Mouse (Mus musculus): ENCODE measurements around the gene Mark3. TPM values are rescaled to one million over a fixed set of nuclear protein-coding genes. Genes with fewer than 3 reads are reported as not detected.
A peak's percentile ranks its signal among the peaks of the same experiment; 100 is the strongest.

The Mark3 gene
- polyA plus RNA-seq, 2 experiments, result 18.0 to 24.6 TPM

DNA sequence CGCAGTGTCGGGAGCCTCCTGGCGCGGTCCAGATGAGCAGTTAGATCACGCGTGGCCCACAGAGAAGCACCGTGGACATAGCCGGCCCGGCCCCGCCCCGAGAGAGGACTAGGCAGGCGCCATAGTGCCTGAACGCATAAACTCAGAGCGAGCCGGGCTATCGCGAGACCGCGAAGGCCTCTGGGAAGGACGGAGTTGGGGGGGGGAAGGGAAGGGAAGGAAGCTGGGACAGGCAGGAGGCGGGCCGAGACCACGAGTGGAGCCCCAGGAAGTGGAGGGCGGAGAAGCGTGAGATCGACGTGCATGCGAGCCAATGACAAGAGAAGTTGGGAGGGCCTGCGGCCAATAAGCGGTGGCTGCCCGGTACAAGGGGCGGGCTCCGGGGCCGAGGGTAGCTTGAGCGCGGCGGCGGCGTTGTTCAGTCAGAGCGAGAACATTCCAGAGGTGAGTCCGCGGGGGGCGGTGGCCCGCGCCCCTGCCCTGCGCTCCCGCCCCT, 36.5 kb upstream of the Mark3 start, which contains the start of gene Eif5:
Eif5 (plus strand) TSS at position 221 of the 496 bp plus-strand sequence.
- DNase-seq (ENCODE audit: low read depth in 3 of 3, low spot score in 3 of 3), result peak; percentile 99
- under 1% methylated on average over 45 of the region's 47 CpGs for WGBS (ENCODE audit: insufficient replicate concordance)
- ATAC-seq (ENCODE audit: insufficient read depth), result peak; percentile 93
- Histone ChIP-seq H3K9ac (replicated peaks) (peak within 1 kb of the TSS; percentile 97), H3K4me3 (ENCODE audit: insufficient read depth in 1 of 2, low read depth in 2 of 2, low read length in 2 of 2) (peak within 1 kb of the TSS; percentile 99), H3K27ac (peak within 1 kb of the TSS; percentile 90), H3K9me3 (ENCODE audit: control insufficient read depth, low read length) (no peaks in the 10 kb centered on the region), H3K27me3 (ENCODE audit: control insufficient read depth, insufficient read depth, low read length) (peaks cover 7% of the 10 kb centered on the region), H3K4me1 (replicated peaks; ENCODE audit: control insufficient read depth in 2 of 2, insufficient read depth in 2 of 2, low read length in 1 of 2) (peaks cover 32 to 42% of the 10 kb centered on the region in 2 experiments), H3K36me3 (replicated peaks; ENCODE audit: control insufficient read depth, insufficient read depth, low read depth) (peaks cover 41% of the 10 kb centered on the region), H3K4me2 (ENCODE audit: low read depth) (peak within 1 kb of the TSS; percentile 86)
- no peak; the same call in 1 of the 2 replicates for TF ChIP-seq CTCF (IDR thresholded peaks at IDR 0.05; ENCODE audit: low read depth)
- TF ChIP-seq EP300 (IDR thresholded peaks at IDR 0.05; ENCODE audit: low read depth), result peak; percentile 91

DNA sequence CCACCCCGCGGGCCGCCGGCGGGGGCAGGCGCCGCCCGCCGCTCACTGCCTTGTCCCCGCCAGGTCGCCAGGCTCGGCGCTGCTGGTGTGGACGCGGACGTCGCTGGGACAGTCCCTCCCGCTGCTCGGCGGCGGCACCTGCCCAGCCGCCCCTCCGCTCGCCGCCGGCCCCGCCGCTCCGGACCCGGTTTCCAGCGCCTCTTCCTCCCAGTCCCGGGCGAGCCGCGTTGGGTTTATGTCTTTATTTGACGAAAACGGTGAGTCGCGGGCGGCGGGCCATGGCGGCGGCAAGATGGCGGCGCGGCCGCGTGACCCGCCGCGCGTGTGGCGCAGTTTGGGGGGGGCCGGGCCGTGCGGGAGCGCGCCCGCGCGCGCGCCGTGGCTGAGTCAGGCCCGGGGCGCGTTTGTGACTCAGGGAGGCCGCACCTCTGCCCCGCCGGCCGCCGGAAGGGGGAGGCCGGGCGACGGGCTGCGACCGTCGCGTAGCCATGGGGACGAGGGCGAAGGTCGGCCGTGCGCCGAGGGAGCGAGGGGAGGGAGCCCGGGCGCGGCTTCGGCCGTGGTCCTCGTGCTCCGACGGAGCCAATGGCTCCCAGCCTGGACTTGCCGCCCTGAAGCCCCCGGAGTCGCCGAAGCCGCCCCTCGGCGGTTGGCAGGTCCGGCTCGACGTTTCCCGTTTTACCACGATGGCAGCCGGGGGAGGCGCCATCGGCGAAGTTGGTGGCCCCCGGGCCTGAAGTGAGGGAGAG, 35.9 kb upstream of the Mark3 start:
- Histone ChIP-seq H3K27ac (peak overlapping the region; percentile 89), H3K4me3 (ENCODE audit: insufficient read depth in 1 of 2, low read depth in 2 of 2, low read length in 2 of 2) (peak overlapping the region; percentile 99), H3K4me1 (replicated peaks; ENCODE audit: control insufficient read depth in 2 of 2, insufficient read depth in 2 of 2, low read length in 1 of 2) (peaks cover 32 to 42% of the 10 kb centered on the region in 2 experiments), H3K4me2 (ENCODE audit: low read depth) (peak overlapping the region; percentile 86), H3K9ac (replicated peaks) (peak overlapping the region; percentile 92), H3K27me3 (ENCODE audit: control insufficient read depth, insufficient read depth, low read length) (peaks cover 3% of the 10 kb centered on the region), H3K36me3 (replicated peaks; ENCODE audit: control insufficient read depth, insufficient read depth, low read depth) (peaks cover 47% of the 10 kb centered on the region), H3K9me3 (ENCODE audit: control insufficient read depth, low read length) (no peaks in the 10 kb centered on the region)
- DNase-seq (ENCODE audit: low read depth in 3 of 3, low spot score in 3 of 3) (peak; percentile 64 to 73 (median 72)), ATAC-seq (ENCODE audit: insufficient read depth) (peak; percentile 61)
- under 1% methylated on average over 108 of the region's 111 CpGs for WGBS (ENCODE audit: insufficient replicate concordance)
- TF ChIP-seq CTCF (IDR thresholded peaks at IDR 0.05; ENCODE audit: low read depth) (no peak), EP300 (IDR thresholded peaks at IDR 0.05; ENCODE audit: low read depth) (no peak)

DNA sequence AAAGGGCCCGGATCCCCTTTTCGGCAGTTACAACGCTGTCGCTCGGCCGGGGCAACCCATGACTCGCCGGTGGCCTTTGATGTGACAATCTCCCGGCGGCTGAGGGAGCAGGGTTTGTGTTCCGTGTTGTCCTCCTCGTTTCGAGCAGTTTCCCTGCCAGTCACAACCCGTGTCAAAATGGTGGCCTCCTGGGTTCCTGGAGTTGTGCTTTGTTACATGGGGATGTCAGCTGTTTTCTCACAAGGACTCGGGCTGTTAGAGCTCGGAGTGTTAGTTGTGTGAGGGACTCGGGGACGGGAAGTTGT, 35.3 kb upstream of the Mark3 start:
- Histone ChIP-seq H3K4me2 (ENCODE audit: low read depth) (peak overlapping the region; percentile 86), H3K9me3 (ENCODE audit: control insufficient read depth, low read length) (no peaks in the 10 kb centered on the region), H3K4me3 (ENCODE audit: insufficient read depth in 1 of 2, low read depth in 2 of 2, low read length in 2 of 2) (peak overlapping the region; percentile 99), H3K36me3 (replicated peaks; ENCODE audit: control insufficient read depth, insufficient read depth, low read depth) (peaks cover 52% of the 10 kb centered on the region), H3K4me1 (replicated peaks; ENCODE audit: control insufficient read depth in 2 of 2, insufficient read depth in 2 of 2, low read length in 1 of 2) (peaks cover 32 to 42% of the 10 kb centered on the region in 2 experiments), H3K27ac (peak overlapping the region; percentile 89), H3K9ac (replicated peaks) (peak overlapping the region; percentile 92), H3K27me3 (ENCODE audit: control insufficient read depth, insufficient read depth, low read length) (no peaks in the 10 kb centered on the region; the same call in none of the 2 replicates)
- TF ChIP-seq CTCF (IDR thresholded peaks at IDR 0.05; ENCODE audit: low read depth) (no peak), EP300 (IDR thresholded peaks at IDR 0.05; ENCODE audit: low read depth) (no peak)
- ATAC-seq (ENCODE audit: insufficient read depth), result no peak
- WGBS (ENCODE audit: insufficient replicate concordance), result 1% methylated on average over 18 of the region's 18 CpGs
- DNase-seq (ENCODE audit: low read depth in 3 of 3, low spot score in 3 of 3), result no peak

GRCm38 (mm10) chr12:111547070-111547469, 27.3 kb upstream of the Mark3 start:
- peaks cover 58% of the 10 kb centered on the region for H3K36me3 ChIP-seq (replicated peaks; ENCODE audit: control insufficient read depth, insufficient read depth, low read depth)
- no peak overlapping the region for H3K9ac ChIP-seq (replicated peaks)
- H3K27ac ChIP-seq, result peak overlapping the region; percentile 18; the same call in 1 of the 2 replicates
- H3K4me3 ChIP-seq (ENCODE audit: insufficient read depth in 1 of 2, low read depth in 2 of 2, low read length in 2 of 2), result no peak overlapping the region
- TF ChIP-seq CTCF (IDR thresholded peaks at IDR 0.05; ENCODE audit: low read depth), result no peak
- TF ChIP-seq EP300 (IDR thresholded peaks at IDR 0.05; ENCODE audit: low read depth), result no peak
- no peaks in the 10 kb centered on the region for H3K9me3 ChIP-seq (ENCODE audit: control insufficient read depth, low read length)
- DNase-seq (ENCODE audit: low read depth in 3 of 3, low spot score in 3 of 3) (no peak), ATAC-seq (ENCODE audit: insufficient read depth) (no peak)
- H3K4me2 ChIP-seq (ENCODE audit: low read depth), result no peak overlapping the region
- no peaks in the 10 kb centered on the region for H3K4me1 ChIP-seq (replicated peaks; ENCODE audit: control insufficient read depth in 2 of 2, insufficient read depth in 2 of 2, low read length in 1 of 2)
- H3K27me3 ChIP-seq (ENCODE audit: control insufficient read depth, insufficient read depth, low read length), result no peaks in the 10 kb centered on the region
- 94% methylated on average over 3 of the region's 3 CpGs for WGBS (ENCODE audit: insufficient replicate concordance)

GRCm38 (mm10) chr12:111548555-111549289, 25.6 kb upstream of the Mark3 start:
- Histone ChIP-seq H3K9me3 (ENCODE audit: control insufficient read depth, low read length) (no peaks in the 10 kb centered on the region), H3K27me3 (ENCODE audit: control insufficient read depth, insufficient read depth, low read length) (no peaks in the 10 kb centered on the region), H3K4me3 (ENCODE audit: insufficient read depth in 1 of 2, low read depth in 2 of 2, low read length in 2 of 2) (no peak overlapping the region), H3K27ac (no peak overlapping the region), H3K36me3 (replicated peaks; ENCODE audit: control insufficient read depth, insufficient read depth, low read depth) (peaks cover 42% of the 10 kb centered on the region), H3K4me2 (ENCODE audit: low read depth) (no peak overlapping the region), H3K4me1 (replicated peaks; ENCODE audit: control insufficient read depth in 2 of 2, insufficient read depth in 2 of 2, low read length in 1 of 2) (no peaks in the 10 kb centered on the region), H3K9ac (replicated peaks) (no peak overlapping the region)
- ATAC-seq (ENCODE audit: insufficient read depth) (peak; percentile 19), DNase-seq (ENCODE audit: low read depth in 3 of 3, low spot score in 3 of 3) (no peak)
- 56% methylated on average over 2 of the region's 2 CpGs for WGBS (ENCODE audit: insufficient replicate concordance)
- TF ChIP-seq EP300 (IDR thresholded peaks at IDR 0.05; ENCODE audit: low read depth), result no peak
- TF ChIP-seq CTCF (IDR thresholded peaks at IDR 0.05; ENCODE audit: low read depth), result no peak; the same call in 1 of the 2 replicates

Data from liver, embryonic 14.5 days (tissue).